Mouse (Mus musculus) embryo, embryonic 10.5 days (tissue): ENCODE results near the gene Rnd3.

Source experiments
- DNase-seq: peaks from one replicate; pipeline ENCODE4 v3.0.0-alpha.2; 2015; ENCODE audit warnings: low spot score

Gene Rnd3

GRCm38 (mm10) chr2:51148975-51149374 is at the start of gene Rnd3:
Rnd3 (minus strand) TSS chr2:51149111.
- DNase-seq = peak; percentile 99

GRCm38 (mm10) chr2:51192319-51192718 is 43.4 kb upstream of the Rnd3 start:
- DNase-seq = peak; percentile 28

GRCm38 (mm10) chr2:51185762-51186161 is 36.9 kb upstream of the Rnd3 start:
- no peak for DNase-seq

GRCm38 (mm10) chr2:51182990-51183389 is 34.1 kb upstream of the Rnd3 start:
- no peak for DNase-seq

GRCm38 (mm10) chr2:51181376-51181775 is 32.5 kb upstream of the Rnd3 start:
- peak; percentile 33 for DNase-seq

- no peak for DNase-seq
Measured at GRCm38 (mm10) chr2:51179096-51179495, 30.2 kb upstream of the Rnd3 start.

- no peak for DNase-seq
Measured at GRCm38 (mm10) chr2:51177615-51178014, 28.7 kb upstream of the Rnd3 start.

- DNase-seq = no peak
Measured at GRCm38 (mm10) chr2:51175276-51175675, 26.4 kb upstream of the Rnd3 start.

- no peak for DNase-seq
Measured at GRCm38 (mm10) chr2:51161110-51161509, 12.2 kb upstream of the Rnd3 start.

- DNase-seq = peak; percentile 57
Measured at GRCm38 (mm10) chr2:51148454-51148853, 457 bp downstream of the Rnd3 start.

GRCm38 (mm10) chr2:51148065-51148407 is 875 bp downstream of the Rnd3 start:
- DNase-seq = no peak

- DNase-seq = peak; percentile 81
Measured at GRCm38 (mm10) chr2:51147318-51148064, 1.4 kb downstream of the Rnd3 start.

- peak; percentile 76 for DNase-seq
Measured at GRCm38 (mm10) chr2:51146871-51147317, 2.0 kb downstream of the Rnd3 start.

- peak; percentile 80 for DNase-seq
Measured at GRCm38 (mm10) chr2:51145838-51146470, 3.0 kb downstream of the Rnd3 start.

- no peak for DNase-seq
Measured at GRCm38 (mm10) chr2:51144380-51145120, 4.4 kb downstream of the Rnd3 start.

- DNase-seq = no peak
Measured at GRCm38 (mm10) chr2:51142422-51142821, 6.5 kb downstream of the Rnd3 start.

- DNase-seq = peak; percentile 26
Measured at GRCm38 (mm10) chr2:51141345-51141744, 7.6 kb downstream of the Rnd3 start.

GRCm38 (mm10) chr2:51140486-51140885 is 8.4 kb downstream of the Rnd3 start:
- DNase-seq = peak; percentile 87

GRCm38 (mm10) chr2:51139912-51140446 is 8.9 kb downstream of the Rnd3 start:
- DNase-seq = peak; percentile 50

- DNase-seq = peak; percentile 89
Measured at GRCm38 (mm10) chr2:51139218-51139911, 9.5 kb downstream of the Rnd3 start.

GRCm38 (mm10) chr2:51137726-51138125 is 11.2 kb downstream of the Rnd3 start:
- peak; percentile 49 for DNase-seq

GRCm38 (mm10) chr2:51132181-51132580 is 16.7 kb downstream of the Rnd3 start:
- no peak for DNase-seq
